Mouse (Mus musculus): ENCODE results near the gene Lpar3.

- TF ChIP-seq GATA1 (IDR thresholded peaks at IDR 0.05; ENCODE audit: low read length), result no peak
- TF ChIP-seq TAL1 (IDR thresholded peaks at IDR 0.05; ENCODE audit: low read length), result no peak
Observed at GRCm38 (mm10) chr3:146246992-146247391, 26.2 kb downstream of the Lpar3 start.
